Mouse (Mus musculus) G1E (cell line): Measurements from ENCODE around the gene Mypn.

Source experiments
- CTCF ChIP-seq: IDR thresholded peaks from 2 replicates; pipeline ENCODE4 v1.5.1; 2012; ENCODE audit warnings: low read depth, low read length, inconsistent platforms, mixed read lengths
- GATA1 ChIP-seq: IDR thresholded peaks from 2 replicates; pipeline ENCODE4 v1.6.1; 2012; ENCODE audit warnings: borderline replicate concordance, low read length, inconsistent platforms, mixed read lengths
- POLR2AphosphoS5 ChIP-seq: IDR thresholded peaks from 2 replicates; pipeline ENCODE4 v1.6.1; 2012; ENCODE audit warnings: low read depth, low read length, inconsistent platforms; ENCODE audit not compliant: insufficient replicate concordance
- TAL1 ChIP-seq: conservative IDR thresholded peaks from 2 replicates; pipeline ENCODE4 v1.6.1; 2012; ENCODE audit warnings: low read depth, low read length, inconsistent platforms, mixed read lengths

GRCm38 (mm10) chr10:63161240-63161639, 42.5 kb downstream of the Mypn start:
- TF ChIP-seq GATA1 (no peak), CTCF (no peak), TAL1 (no peak), POLR2AphosphoS5 (no peak)
